Mouse (Mus musculus) liver, embryonic 14.5 days (tissue): ENCODE measurements around the gene Nr5a1. TPM values are rescaled to one million over a fixed set of nuclear protein-coding genes. Genes with fewer than 3 reads are reported as not detected.

Experiments used
- ATAC-seq: fragments of 200-750 bp; cut with Nextera tagmentation; 2 replicates; pipeline ENCODE4 v1.8.0; 2017; ENCODE audit warnings: moderate number of reproducible peaks, mild to moderate bottlenecking, moderate library complexity; ENCODE audit not compliant: insufficient read depth
- DNase-seq, 3 experiments: peaks; one replicate each; pipeline ENCODE4 v3.0.0-alpha.2; 2012 to 2013; ENCODE audit warnings: low read depth in 3 of 3, low spot score in 3 of 3
- H3K27ac ChIP-seq: fragments of 300-500 bp; sonication (generic); 2 replicates; pipeline ENCODE4 v1.5.1; 2014; ENCODE audit warnings: moderate library complexity, mild to moderate bottlenecking, control low read depth, inconsistent platforms
- H3K27me3 ChIP-seq: fragments of 300-500 bp; sonication (generic); 2 replicates; pipeline ENCODE4 v1.6.1; 2014; ENCODE audit warnings: mild to moderate bottlenecking, low read length, moderate library complexity; ENCODE audit not compliant: control insufficient read depth, insufficient read depth
- H3K36me3 ChIP-seq: fragments of 300-500 bp; sonication (generic); replicated peaks from 2 replicates; pipeline ENCODE4 v1.6.1; 2014; ENCODE audit warnings: low read depth; ENCODE audit not compliant: control insufficient read depth, insufficient read depth
- H3K4me1 ChIP-seq, 2 experiments: fragments of 200-500 bp in 1 of 2; fragments of 300-500 bp in 1 of 2; sonication (generic) in 1 of 2; replicated peaks; 2 replicates each; pipeline ENCODE4 v1.6.1; 2012 to 2014; ENCODE audit warnings: antibody characterized with exemption in 1 of 2, inconsistent platforms in 1 of 2, low read length in 1 of 2; ENCODE audit not compliant: control insufficient read depth in 2 of 2, insufficient read depth in 2 of 2
- H3K4me2 ChIP-seq: fragments of 300-500 bp; sonication (generic); 2 replicates; pipeline ENCODE4 v1.6.1; 2014; ENCODE audit warnings: low read depth, mild to moderate bottlenecking, control low read depth, moderate library complexity
- H3K4me3 ChIP-seq, 2 experiments: fragments of 200-500 bp in 1 of 2; fragments of 300-500 bp in 1 of 2; sonication (generic) in 1 of 2; 2 replicates each; pipeline ENCODE4 v1.5.1; 2012 to 2014; ENCODE audit warnings: low read depth in 2 of 2, low read length in 2 of 2, mild to moderate bottlenecking in 2 of 2, control low read depth in 1 of 2, inconsistent platforms in 1 of 2, moderate library complexity in 1 of 2; ENCODE audit not compliant: insufficient read depth in 1 of 2
- H3K9ac ChIP-seq: fragments of 300-500 bp; sonication (generic); replicated peaks from 2 replicates; pipeline ENCODE4 v1.6.1; 2014; ENCODE audit warnings: mild to moderate bottlenecking, control low read depth, moderate library complexity
- H3K9me3 ChIP-seq: fragments of 300-500 bp; sonication (generic); 2 replicates; pipeline ENCODE4 v1.6.1; 2016; ENCODE audit warnings: low read length, mixed read lengths; ENCODE audit not compliant: control insufficient read depth
- CTCF ChIP-seq: IDR thresholded peaks from 2 replicates; pipeline ENCODE4 v1.5.1; 2016; ENCODE audit warnings: antibody characterized with exemption, low read depth, control low read depth
- EP300 ChIP-seq: IDR thresholded peaks from 2 replicates; pipeline ENCODE4 v1.6.1; 2016; ENCODE audit warnings: antibody characterized with exemption, low read depth
- WGBS: fragments of 180-500 bp; shearing (Covaris S2); extraction: QIAGEN DNeasy Blood & Tissue Kit; methylation state at CpG from one replicate; pipeline ENCODE4 v1.1.7; 2014; ENCODE audit not compliant: insufficient replicate concordance; 5-methylcytosine and 5-hydroxymethylcytosine counted together
- polyA plus RNA-seq, 2 experiments: library from polyadenylated mRNA; depleted of rRNA in 1 of 2; stranded (reverse) in 1 of 2; unstranded in 1 of 2; fragments of >200 nt; fragmentation: Nextera tagmentation in 1 of 2; extraction: Ambion mirVana in 1 of 2; gene quantifications; 2 replicates each; pipeline versions ENCODE4 v1.2.1 to v1.2.3; 2012 to 2014

Nr5a1 gene
- polyA plus RNA-seq, 2 experiments: not detected

GRCm38 (mm10) chr2:38708907-38709688 lies 5.2 kb downstream of the Nr5a1 start:
- H3K9me3 ChIP-seq: no peaks in the 10 kb centered on the region
- peaks cover 76% of the 10 kb centered on the region for H3K27me3 ChIP-seq
- TF ChIP-seq CTCF (no peak), EP300 (no peak)
- ATAC-seq: no peak
- no peak overlapping the region for H3K9ac ChIP-seq
- no peak overlapping the region for H3K27ac ChIP-seq
- H3K4me1 ChIP-seq: no peaks in the 10 kb centered on the region
- WGBS: 25% methylated on average over 12 of the region's 12 CpGs
- H3K4me2 ChIP-seq: no peak overlapping the region
- H3K4me3 ChIP-seq: no peak overlapping the region
- H3K36me3 ChIP-seq: no peaks in the 10 kb centered on the region
- no peak for DNase-seq

GRCm38 (mm10) chr2:38706661-38707060 lies 7.7 kb downstream of the Nr5a1 start:
- Histone ChIP-seq H3K36me3 (no peaks in the 10 kb centered on the region), H3K9ac (no peak overlapping the region), H3K9me3 (no peaks in the 10 kb centered on the region), H3K27ac (no peak overlapping the region), H3K27me3 (peaks cover 57% of the 10 kb centered on the region), H3K4me1 (no peaks in the 10 kb centered on the region), H3K4me2 (no peak overlapping the region), H3K4me3 (no peak overlapping the region)
- DNase-seq (no peak), ATAC-seq (no peak)
- WGBS: 21% methylated on average over 6 of the region's 6 CpGs
- TF ChIP-seq EP300: no peak

GRCm38 (mm10) chr2:38705036-38705435 lies 9.3 kb downstream of the Nr5a1 start:
- H3K9ac ChIP-seq: no peak overlapping the region
- no peak overlapping the region for H3K4me3 ChIP-seq
- TF ChIP-seq EP300 (no peak), CTCF (no peak)
- ATAC-seq (no peak), DNase-seq (no peak)
- H3K4me1 ChIP-seq: no peaks in the 10 kb centered on the region; a peak in 1 of 4 replicates
- no peak overlapping the region for H3K4me2 ChIP-seq
- H3K9me3 ChIP-seq: no peaks in the 10 kb centered on the region
- H3K36me3 ChIP-seq: no peaks in the 10 kb centered on the region
- H3K27me3 ChIP-seq: peaks cover 41% of the 10 kb centered on the region
- 48% methylated on average over 4 of the region's 4 CpGs for WGBS
- no peak overlapping the region for H3K27ac ChIP-seq

- Histone ChIP-seq H3K27me3 (peaks cover 34% of the 10 kb centered on the region), H3K4me3 (no peak overlapping the region), H3K9ac (no peak overlapping the region), H3K27ac (no peak overlapping the region), H3K4me2 (no peak overlapping the region), H3K36me3 (no peaks in the 10 kb centered on the region), H3K9me3 (no peaks in the 10 kb centered on the region), H3K4me1 (no peaks in the 10 kb centered on the region; a peak in 1 of 4 replicates)
- TF ChIP-seq CTCF (no peak), EP300 (no peak)
- 57% methylated on average over 9 of the region's 9 CpGs for WGBS
- DNase-seq (no peak), ATAC-seq (no peak)
Observed at GRCm38 (mm10) chr2:38704336-38704735, 10.0 kb downstream of the Nr5a1 start.

- WGBS: 38% methylated on average over 5 of the region's 5 CpGs
- no peak for DNase-seq
- TF ChIP-seq EP300 (no peak), CTCF (peak; percentile 27; the same call in 1 of the 2 replicates)
Observed at GRCm38 (mm10) chr2:38700177-38700576, 14.2 kb downstream of the Nr5a1 start.

More at GRCm38 (mm10) chr2:38700177-38700576, 14.2 kb downstream of the Nr5a1 start:
- Histone ChIP-seq H3K4me2 (no peak overlapping the region), H3K4me3 (no peak overlapping the region), H3K9me3 (no peaks in the 10 kb centered on the region), H3K9ac (no peak overlapping the region), H3K4me1 (no peaks in the 10 kb centered on the region; a peak in 1 of 4 replicates), H3K27ac (no peak overlapping the region), H3K27me3 (no peaks in the 10 kb centered on the region; the same call in 1 of the 2 replicates), H3K36me3 (no peaks in the 10 kb centered on the region)
- no peak for ATAC-seq
